Mouse (Mus musculus) thymus, adult 18-20 months (tissue): ENCODE data around the gene Intu.
A peak's percentile ranks its signal among the peaks of the same experiment; 100 is the strongest.

Experiments used
- DNase-seq, 2 experiments: peaks; one replicate each; pipeline ENCODE4 v3.0.0; 2022; ENCODE audit warnings: mixed read lengths in 2 of 2

Intu gene

DNA sequence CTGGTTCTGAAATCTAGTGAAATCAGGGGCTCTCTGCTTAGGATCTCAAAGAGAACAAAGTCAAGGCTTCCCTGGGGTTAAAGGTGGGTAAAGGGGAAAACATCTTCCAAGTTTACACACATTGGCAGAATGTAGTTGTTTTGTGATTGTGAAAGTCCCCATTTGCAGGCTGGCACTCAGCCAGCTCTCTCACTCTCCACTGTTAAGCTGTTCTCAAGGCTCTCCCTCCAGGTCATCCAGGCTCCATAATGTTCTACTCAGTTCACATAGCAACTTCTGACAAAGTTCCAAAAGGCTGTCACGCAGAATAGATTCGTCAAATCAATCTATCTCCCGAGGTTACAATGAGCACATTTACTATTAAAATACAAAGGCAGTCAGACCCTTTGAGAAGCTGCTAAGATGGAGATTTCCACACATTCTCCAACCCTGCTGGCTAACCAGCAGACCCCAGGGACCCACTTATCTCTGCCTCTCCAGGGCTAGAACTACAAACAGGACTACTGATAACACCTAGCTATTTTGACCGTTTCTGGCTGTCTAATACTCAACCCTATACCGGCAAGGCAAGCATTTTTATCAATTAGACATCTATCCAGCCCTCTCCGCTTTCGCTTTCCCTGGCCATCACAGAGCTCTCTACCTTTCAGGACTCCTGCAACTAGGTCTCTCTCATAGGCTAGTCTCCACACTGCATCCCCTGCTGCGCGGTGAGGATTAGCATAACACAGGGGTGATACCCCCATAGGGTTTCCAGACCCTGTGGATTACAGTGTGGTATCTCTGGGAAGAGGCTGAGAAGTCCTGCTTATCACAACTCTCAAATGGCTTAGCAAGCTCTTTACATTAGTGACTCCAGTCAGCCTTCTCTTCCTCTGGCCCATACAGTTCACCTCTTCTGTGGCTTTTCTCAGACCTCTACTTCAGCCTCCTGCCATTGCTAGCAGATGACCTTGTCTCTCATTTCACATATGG, 2.8 kb upstream of the Intu start:
- no peak for DNase-seq

DNA sequence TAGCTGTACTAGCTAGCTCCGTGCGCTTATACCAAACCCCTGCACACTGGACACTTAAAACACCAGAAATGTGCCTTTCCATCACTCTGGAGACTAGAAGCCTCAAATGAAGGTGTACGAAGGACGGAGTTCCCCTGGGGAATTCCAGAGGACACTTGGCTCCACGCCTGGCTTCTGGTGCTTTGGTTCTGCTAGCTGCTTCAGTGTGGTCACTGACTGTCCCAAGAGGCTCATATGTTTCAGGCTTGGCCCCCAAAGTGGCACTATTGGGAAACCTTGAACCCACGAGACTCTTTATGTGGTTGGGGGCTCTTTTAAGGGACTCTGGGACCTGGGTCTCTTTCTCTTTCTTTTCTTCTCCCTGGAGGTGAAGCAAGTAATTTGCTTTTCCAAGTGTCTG, 2.1 kb upstream of the Intu start:
- no peak for DNase-seq

DNA sequence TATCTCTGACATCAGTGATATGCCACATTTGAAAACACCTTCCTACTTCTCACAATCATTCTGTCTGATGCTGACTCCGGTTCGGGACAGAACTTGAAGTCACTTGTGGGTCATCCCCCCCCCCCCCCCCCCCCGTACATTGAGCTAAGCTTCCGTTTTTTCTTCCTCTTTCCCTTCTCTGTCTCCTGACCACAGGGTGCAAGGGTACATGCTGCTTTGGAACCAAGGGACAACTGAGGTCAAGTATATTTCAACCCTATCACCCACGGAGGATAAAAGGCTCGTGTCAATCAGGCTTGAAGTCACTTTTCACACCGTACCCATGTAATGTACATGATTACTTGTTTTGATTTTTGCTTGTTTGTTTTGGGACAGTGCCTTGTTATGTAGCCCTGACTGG, 241 bp upstream of the Intu start:
- DNase-seq: no peak

DNA sequence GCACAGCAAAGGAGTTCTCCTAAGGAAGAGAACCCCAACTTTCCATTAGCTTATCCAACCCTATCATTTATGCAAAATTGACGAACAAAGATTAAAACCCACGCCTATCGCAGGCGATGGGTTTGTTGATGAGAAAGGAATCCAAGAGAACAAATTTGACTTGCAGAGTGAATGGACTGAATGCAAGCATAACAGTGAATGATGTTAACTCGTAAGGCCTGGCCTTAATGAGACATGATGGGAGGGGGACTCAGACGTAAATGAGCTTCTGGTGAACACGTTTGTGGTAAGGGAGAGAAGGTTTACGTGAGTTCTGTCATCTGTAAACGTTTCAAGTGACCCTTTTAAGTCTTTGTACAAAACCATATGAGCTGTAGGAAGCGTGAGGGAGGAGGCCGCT, 1.2 kb downstream of the Intu start:
- no peak for DNase-seq

DNA sequence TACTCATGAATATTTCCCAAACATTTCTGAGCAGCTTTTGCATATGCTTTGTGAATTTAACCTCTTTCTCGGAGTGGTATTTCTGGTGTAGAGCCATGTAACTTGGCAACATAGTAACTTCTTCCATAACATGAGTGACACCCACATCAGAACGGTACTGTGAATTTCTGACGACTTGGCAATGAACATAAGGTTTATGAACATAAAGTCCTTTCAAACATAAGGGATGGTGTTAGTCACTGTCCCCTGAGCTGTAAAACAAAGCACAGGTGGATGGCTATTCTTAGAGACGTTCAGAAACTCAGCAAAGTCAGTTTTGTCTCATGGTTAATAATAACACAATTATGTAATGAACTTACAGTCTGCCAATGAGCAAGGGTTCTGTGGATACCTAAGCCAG, 3.1 kb downstream of the Intu start:
- DNase-seq: no peak

DNA sequence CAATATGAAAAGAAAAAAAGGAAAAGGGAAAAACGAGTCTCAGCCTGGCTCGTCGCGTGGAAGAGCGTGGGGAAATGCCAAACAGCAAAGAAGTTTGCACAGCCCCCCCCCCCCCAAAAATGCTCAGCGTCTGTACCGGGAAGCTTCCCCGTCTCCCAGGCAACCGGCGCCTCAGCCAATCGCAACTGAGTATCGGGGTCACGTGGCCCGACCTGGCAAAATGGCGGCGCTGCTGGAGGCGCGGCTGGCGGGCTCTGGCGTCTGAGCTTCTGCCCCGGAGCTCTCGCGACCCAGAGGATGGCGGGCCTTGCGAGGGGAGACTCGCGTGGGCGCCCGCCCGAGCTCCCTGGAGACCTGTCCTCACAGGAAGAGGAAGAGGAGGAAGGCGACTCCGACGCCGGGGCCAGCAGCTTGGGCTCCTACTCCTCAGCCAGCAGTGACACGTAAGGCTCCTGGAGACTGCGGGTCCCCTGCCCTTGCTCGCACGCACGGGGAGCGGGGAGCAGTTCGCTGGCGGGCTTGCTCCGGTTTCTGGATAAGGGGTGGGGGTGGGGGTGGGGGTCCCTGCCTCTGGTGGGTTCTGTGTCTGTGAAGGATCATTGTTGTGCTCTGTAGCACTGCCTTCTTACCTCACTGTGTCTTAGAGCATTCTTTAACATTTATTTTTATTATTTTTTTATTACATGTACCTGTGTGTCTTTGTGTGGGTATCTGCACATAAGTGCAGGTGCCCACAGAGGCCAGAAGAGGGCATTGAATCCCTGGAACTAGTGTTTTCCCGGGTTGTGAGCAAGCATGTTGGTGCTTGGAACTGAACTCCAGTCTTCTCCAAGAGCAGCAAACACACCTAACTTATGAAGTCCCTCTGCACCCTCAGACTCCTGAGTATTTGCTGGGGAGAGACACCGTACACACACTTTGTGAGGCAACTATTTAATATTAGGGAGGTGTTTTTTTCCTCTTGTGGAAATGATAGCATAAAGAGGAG, 9.8 kb downstream of the Intu start:
- peak; percentile 77 to 81 for DNase-seq

DNA sequence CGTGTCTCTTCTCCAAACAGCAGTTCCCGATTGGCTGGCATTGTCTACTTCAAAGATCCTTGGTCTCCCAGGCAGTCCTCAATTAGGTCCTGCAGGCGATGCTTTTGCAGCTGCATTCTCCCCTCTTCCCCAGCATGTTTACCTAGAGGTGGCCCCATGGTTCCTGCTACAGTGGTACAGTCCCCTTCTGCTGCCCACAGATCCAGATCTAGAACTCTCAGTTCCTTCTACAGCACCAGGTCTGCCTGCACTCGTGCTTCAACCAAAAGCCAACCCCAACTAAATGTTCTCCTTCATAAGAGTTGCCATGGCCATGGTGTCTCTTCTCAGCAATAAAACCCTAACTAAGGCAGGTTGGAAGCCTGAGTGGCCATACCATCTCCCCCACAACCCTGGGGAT, 15.5 kb downstream of the Intu start:
- no peak for DNase-seq

DNA sequence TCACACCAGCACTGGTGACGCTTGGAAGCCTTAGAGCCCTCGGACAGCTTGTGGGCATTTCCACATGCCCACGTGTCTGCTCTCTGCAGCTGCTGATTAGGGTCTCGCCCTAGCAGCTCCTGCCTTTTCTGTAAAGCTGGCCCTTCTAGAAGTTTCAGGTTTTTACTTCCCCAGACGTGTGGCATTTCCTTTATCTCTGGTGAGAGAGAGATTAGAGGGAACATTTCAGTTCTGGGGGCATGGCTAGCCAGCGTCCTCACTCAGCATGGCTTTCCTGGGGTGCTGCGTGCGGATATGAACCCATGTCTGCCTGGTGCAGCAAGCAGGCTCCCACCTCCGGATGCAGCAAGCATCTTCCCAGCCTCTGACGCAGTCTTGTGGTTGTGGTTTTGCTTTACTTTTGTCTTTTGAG, 121.9 kb downstream of the Intu start:
- peak; percentile 42 to 69 for DNase-seq

DNA sequence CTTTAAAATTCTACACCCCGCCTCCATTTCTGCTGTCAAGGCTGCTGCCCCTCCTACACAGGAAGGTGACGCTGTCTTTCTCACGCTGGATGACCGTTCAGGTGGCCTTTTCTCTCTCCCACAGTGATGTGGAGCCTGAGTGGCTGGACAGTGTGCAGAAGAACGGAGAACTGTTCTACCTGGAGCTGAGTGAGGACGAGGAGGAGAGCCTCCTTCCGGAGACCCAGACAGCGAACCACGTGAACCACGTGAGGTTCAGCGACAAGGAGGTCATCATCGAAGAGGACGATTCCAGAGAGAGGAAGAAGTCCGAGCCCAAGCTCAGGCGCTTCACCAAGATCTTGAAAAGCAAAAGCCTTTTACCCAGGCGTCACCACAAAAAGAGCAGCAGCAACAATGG, 122.5 kb downstream of the Intu start:
- DNase-seq: peak in 1 of 2 experiments; percentile 5

DNA sequence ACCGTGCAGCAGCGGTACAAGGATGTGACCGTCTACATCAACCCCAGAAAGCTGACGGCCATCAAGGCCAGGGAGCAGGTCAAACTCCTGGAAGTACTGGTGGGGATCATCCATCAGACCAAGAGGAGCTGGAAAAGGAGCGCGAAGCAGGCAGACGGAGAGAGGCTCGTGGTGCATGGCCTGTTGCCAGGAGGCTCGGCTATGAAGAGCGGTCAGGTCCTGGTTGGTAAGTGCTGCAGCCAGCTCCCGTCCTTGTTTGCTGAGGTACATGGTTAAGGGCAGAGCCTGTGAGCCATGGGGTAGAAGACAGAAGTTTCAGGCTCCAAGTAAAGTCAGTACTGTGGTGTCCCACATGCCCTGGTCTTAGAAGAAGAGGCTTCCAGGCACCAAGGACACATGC, 122.9 kb downstream of the Intu start:
- DNase-seq: no peak

DNA sequence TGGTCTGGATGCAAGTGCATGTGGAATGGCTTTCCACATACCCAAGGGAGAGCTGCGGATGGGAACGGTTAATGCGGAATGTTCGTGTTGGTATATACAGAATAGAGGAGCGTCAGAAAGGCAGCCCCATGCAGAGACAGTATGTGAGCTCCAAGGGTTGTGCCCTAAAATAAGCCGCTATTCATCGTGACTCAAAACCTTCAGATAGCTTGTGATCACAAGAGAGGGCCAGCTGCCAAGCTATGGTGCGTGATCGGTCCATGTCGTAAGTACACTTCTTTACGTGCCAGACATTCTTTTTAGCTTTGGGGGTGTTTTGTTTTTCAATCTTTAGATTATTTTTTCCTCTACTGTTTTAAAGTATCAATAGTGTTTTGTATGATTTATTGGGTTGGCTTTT, 124.5 kb downstream of the Intu start:
- no peak for DNase-seq

DNA sequence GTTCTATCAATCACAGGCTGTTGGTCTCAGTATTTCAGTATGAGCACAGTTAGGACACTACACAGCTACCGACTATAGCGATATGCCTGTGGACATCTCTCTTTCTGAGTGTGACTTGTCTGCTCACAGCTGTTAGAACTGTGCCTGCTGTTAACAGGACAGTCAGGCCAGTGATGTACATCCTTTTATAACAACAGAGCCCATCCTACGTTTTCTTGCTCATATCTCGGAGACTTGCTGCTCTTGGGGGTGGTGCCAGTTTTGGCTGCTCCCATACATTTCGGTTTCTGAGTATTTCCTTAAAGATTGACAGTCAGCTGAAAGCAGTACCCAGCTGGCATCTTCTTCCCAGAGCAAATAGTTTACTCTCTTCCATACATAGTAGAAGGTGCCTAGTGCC, 125.3 kb downstream of the Intu start:
- no peak for DNase-seq

DNA sequence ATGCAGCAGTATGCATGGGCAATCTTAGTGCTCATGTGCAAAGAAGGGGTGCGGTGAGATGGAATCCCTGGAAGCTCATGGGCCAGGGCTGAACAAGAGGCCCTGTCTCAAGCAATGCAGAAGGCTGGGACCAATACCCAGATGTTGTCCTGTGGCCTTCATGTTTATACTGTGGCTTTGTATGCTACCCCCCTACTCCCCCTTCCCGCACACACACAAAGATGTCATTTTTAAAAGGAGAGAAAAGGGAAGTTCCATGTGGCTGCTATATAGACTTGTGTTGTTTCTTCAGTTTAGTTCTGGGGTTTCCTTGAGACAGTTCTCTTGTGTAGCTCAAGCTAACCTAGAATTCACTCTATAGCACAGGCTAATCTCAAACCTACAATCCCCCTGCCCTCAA, 129.1 kb downstream of the Intu start:
- DNase-seq: no peak

DNA sequence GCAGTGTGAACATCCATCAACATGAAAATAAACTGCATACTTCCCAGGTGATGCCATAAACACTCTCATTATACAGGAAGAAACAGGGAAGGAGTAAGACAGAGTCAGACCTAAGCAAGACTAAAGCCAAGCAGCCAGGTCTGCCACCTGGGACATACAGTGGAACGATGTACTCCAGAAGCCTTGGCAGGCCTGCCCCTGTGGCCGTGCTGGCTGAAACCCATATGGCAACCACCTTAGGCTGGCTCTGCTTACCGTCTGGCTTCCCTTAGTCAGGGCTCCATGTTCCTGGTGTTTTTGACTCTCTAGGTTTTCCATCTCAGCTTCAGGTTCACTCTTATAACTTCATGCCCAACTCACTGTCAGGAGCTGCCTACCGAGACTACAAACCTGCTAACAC, 135.0 kb downstream of the Intu start:
- DNase-seq: no peak

DNA sequence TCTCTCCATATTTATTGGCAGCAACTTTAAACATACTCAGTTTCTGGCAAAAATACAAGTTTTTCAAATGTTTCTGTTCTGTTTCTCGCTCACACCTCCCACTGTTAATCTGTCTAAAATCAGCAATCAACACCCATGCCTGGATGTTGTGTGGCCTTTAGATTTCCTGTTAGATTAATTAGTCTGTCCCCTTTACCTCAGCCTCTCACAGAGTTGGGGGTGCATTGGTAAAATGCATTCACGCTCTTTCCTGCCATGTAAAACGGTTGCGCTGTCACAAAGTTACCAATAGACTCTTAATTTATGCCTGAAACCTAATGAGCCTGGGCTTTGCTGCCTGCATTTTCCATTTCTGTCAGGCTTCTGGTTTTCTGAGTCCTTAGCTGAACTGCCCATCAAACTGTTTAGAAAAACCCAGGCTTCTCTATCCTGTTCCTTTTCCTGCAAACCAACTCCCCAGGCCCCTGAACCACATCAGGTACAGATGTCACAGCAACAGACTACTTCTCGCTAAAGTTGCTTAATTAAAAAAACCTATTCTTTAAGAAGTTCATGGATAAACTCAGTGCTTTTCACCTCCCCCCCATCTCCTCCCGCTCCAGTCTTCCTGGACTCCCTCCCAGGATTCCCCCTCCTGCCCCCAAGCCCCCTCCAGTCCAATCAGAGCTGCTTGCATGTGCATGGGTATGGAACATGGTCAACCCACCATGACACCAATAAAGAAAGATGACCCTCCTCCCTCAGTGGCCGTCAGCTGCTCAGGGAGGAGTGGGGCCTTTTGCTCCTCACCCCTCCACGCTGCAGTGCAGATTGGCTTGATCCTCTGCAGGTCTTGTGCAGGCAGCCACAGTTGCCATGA, 136.0 kb downstream of the Intu start:
- DNase-seq: no peak

DNA sequence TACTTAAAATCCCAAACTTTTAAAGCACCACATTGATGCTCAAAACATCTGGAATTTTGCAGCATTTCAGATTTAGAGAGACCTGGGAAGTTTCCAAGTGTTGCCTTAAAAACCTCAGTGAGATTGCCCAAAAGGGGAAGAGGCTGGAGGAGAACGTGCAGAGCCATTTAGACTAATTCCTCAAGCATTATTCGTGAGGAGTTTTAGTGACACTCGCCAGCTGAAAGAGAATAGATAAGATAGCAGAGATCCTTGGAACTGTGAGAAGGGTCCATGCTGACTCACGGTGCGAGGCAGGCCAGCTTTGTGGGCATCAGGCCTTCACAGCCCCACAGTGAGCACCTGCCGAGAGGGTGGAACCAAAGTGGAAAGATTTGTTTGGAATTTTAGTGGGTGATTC, 137.8 kb downstream of the Intu start:
- DNase-seq: no peak

DNA sequence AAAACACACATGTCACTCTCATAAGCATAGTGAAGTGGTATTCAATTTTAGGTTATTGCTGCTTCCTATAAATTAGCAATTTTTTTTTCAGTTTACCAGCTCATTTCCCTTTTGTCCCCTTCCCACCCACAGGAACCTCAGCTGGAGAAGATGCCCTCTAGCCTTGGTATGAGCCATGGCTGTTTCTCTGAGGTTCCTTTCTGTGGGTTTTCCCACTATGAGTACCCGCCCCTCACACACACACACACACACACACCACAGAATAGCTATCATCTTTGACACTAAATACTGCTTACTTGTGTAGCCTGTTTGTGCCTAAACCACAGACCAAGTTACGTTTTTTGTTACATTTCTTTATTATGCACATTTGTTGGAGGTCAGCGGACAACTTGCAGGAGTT, 138.3 kb downstream of the Intu start:
- no peak for DNase-seq

DNA sequence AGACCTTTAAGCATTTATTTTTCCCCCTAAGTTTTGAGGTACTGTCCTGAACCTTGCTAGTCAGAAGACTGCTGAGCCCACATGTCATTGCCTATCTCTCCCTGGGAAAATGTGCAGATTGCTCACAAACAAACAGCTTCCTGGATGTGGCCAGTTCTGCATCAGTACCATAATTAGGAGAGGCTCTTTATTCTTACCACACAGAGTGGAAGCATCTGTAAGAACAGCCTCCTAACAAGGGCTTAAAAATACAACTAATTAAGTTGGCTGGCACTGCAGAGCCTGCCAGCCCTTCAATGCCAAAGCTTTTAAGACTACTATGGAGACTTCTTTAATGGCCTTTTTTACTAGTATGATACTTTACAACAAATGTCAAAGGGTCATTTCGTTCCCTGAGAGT, 142.4 kb downstream of the Intu start:
- no peak for DNase-seq

DNA sequence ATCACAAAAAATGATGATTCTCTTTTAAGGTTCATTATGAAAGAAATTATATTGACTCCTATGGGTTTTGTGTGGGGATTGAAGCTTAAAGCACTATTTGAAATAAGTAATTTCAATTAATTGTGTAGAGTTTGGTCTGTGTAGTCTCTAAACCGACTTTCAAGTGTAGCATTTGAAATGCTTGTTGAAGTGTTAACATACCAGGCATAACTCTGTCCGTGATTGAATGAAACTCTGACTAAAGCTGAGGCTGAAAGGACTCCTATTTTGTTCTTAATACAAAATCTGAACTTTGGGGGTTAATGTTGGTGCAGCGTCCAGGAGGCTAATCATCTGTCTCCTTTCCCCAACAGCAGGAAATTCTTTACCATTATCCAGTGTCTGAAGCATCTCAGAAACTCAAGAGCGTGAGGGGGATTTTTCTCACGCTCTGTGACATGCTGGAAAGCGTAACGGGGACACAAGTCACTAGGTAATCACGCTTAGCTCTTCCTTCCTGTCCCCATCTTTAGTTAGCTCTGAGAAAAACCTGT, 143.9 kb downstream of the Intu start:
- no peak for DNase-seq

DNA sequence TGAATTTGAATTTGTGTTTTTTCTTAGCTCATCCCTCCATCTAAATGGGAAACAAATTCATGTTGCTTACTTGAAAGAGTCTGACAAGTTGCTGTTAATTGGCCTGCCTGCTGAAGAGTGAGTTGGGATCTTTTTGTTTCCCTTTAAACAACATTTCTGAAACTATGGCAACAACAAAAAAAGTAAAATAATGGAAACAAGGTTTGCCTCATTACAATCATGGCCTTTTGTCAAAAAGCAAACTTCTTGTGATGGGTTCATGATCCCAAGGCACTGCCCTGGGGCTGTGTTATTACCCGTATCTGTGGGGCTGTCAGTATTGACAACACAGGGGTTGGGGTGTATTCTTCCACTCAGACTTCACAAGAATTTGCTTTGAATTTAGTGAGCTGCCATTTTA, 147.8 kb downstream of the Intu start:
- no peak for DNase-seq

DNA sequence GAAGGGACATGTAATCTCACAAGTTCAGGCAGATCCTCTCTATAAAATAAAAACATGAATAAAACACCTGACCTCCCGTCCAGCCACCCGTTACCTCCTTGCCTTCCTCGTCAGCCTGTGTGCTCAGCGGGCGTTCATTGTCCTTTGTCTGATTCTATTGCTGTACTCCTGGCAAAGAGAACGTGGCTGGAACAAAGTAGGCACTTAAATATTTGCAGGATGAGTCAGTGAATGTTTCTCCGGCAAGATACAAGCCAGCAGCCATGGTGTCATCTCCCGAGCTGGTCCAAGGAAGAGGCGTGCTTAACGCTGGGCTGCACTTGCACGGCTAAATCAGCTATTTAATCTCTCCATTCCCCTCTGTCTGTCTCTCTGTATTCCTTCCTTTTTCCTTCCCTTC, 151.3 kb downstream of the Intu start:
- DNase-seq: no peak

DNA sequence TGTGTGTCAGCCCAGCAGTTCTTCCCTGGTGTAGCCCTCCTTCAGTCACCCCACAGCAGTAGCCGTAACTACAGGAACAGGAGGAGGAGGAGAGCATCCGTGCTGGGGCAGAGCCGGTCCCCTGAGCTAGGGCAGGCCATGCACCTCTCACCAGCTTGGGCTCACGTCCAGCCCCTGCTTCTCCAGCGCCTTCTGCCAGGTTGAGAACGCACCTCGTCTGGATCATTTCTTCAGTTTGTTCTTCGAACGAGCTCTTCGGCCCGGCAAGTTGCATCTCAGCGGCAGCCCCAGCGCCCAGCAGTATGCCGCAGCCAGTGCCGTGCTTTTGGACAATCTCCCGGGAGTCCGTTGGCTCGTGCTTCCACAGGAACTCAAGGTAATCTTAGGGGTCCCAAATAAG, 152.1 kb downstream of the Intu start:
- no peak for DNase-seq
